In genomic region chr15:22898208-22898607, GRCm38 (mm10) we compare ENCODE assay signal across 30 mouse cellular contexts.
DNase-seq lines count a peak whose midpoint lies in the region; ATAC-seq and TF ChIP-seq lines count a peak whose summit lies in the region.
"Had no signal": no experiment of that assay in that cellular context is flagged by ENCODE, and none has a peak within 500 bp of the region (broad histone marks: within the 10 kb centered on the region; RNA-seq: fewer than 3 reads in every experiment).

No protein-coding gene starts in this region.

- no peaks in the 10 kb centered on the region for H3K36me3 ChIP-seq in lung, embryonic 14.5 days (ENCODE audit: insufficient read depth)
- H3K36me3 ChIP-seq in embryonic facial prominence, embryonic 14.5 days (ENCODE audit: control insufficient read depth, insufficient read depth, low read length): no peaks in the 10 kb centered on the region
- no peaks in the 10 kb centered on the region for H3K36me3 ChIP-seq in intestine, postnatal 0 days (ENCODE audit: control insufficient read depth, insufficient read depth)
- H3K36me3 ChIP-seq: G1E; liver, embryonic 13.5 days; neural tube, embryonic 13.5 days had no signal

- H3K4me3 ChIP-seq in lung, embryonic 14.5 days (ENCODE audit: low read depth, low read length): no peak overlapping the region
- H3K4me3 ChIP-seq in embryonic facial prominence, embryonic 14.5 days (ENCODE audit: low read depth, low read length): no peak overlapping the region
- H3K4me3 ChIP-seq in intestine, postnatal 0 days (ENCODE audit: low read depth, low read length): no peak overlapping the region
- H3K4me3 ChIP-seq: forebrain, embryonic 13.5 days; layer of hippocampus, adult 2 months; liver, embryonic 13.5 days; neural tube, embryonic 13.5 days had no signal

- H3K9ac ChIP-seq in lung, embryonic 14.5 days: no peak overlapping the region
- H3K9ac ChIP-seq in embryonic facial prominence, embryonic 14.5 days (ENCODE audit: low read depth, low read length): no peak overlapping the region
- no peak overlapping the region for H3K9ac ChIP-seq in intestine, postnatal 0 days (ENCODE audit: low read depth, low read length)
- H3K9ac ChIP-seq: forebrain, embryonic 13.5 days; hindbrain, embryonic 14.5 days; liver, embryonic 13.5 days; neural tube, embryonic 13.5 days had no signal

- no peaks in the 10 kb centered on the region for H3K4me1 ChIP-seq in lung, embryonic 14.5 days (ENCODE audit: insufficient read depth)
- no peaks in the 10 kb centered on the region for H3K4me1 ChIP-seq in embryonic facial prominence, embryonic 14.5 days (ENCODE audit: control insufficient read depth, insufficient read depth, low read length)
- no peaks in the 10 kb centered on the region for H3K4me1 ChIP-seq in intestine, postnatal 0 days (replicated peaks; ENCODE audit: control insufficient read depth, insufficient read depth, low read length)
- H3K4me1 ChIP-seq: forebrain, embryonic 13.5 days; liver, embryonic 13.5 days; neural tube, embryonic 13.5 days had no signal

- DNase-seq in embryo, embryonic 11 days: peak; percentile 1
- no peak for DNase-seq in embryo, embryonic 10 days (ENCODE audit: low spot score)
- DNase-seq in lung, embryonic 14.5 days: peak; percentile 6
- no peak for DNase-seq in lung, postnatal 14 days
- DNase-seq in embryonic facial prominence, embryonic 14.5 days (ENCODE audit: low spot score): peak; percentile 36
- no peak for DNase-seq in ovary, postnatal 10 days (ENCODE audit: low spot score)
- DNase-seq in spleen, adult 12 weeks (ENCODE audit: low spot score): no peak
- DNase-seq: adrenal gland, adult 8-10 months; cerebellum, adult 2 months; cerebellum, postnatal 25 days; gastrocnemius, postnatal 14 days; heart, adult 11 months; heart, postnatal 36 days; kidney, adult 8-10 months; kidney, postnatal 14 days; layer of hippocampus, postnatal 36 days; liver, embryonic 13.5 days; lung, adult 2 months; lung, postnatal 36 days; midbrain, embryonic 14.5 days; right cerebral cortex, postnatal 25 days; thymus, postnatal 14 days had no signal

- no peak for ATAC-seq in lung, embryonic 14.5 days (ENCODE audit: insufficient read depth)
- ATAC-seq in embryonic facial prominence, embryonic 14.5 days (ENCODE audit: low read depth): peak; percentile 50; the same call in 1 of the 2 replicates
- ATAC-seq in intestine, postnatal 0 days: no peak
- ATAC-seq: activated CD4-positive, CD25-positive, alpha-beta regulatory T cell, adult 4 months; forebrain, embryonic 13.5 days had no signal

- no peaks in the 10 kb centered on the region for H3K27me3 ChIP-seq in lung, embryonic 14.5 days (ENCODE audit: insufficient read depth, low read length)
- no peaks in the 10 kb centered on the region for H3K27me3 ChIP-seq in embryonic facial prominence, embryonic 14.5 days (replicated peaks; ENCODE audit: control insufficient read depth, insufficient read depth, low read length)
- H3K27me3 ChIP-seq in intestine, postnatal 0 days (replicated peaks; ENCODE audit: control insufficient read depth, insufficient read depth, low read length): no peaks in the 10 kb centered on the region
- H3K27me3 ChIP-seq: CH12.LX; forebrain, embryonic 13.5 days; liver, embryonic 13.5 days; neural tube, embryonic 13.5 days had no signal

- 71% methylated on average over 4 of the region's 4 CpGs for WGBS in lung, embryonic 14.5 days
- 55% methylated on average over 4 of the region's 4 CpGs for WGBS in embryonic facial prominence, embryonic 14.5 days
- 72% methylated on average over 4 of the region's 4 CpGs for WGBS in intestine, postnatal 0 days

- H3K27ac ChIP-seq in lung, embryonic 14.5 days (ENCODE audit: low read depth): no peak overlapping the region
- no peak overlapping the region; the same call in 1 of the 2 replicates for H3K27ac ChIP-seq in embryonic facial prominence, embryonic 14.5 days (replicated peaks; ENCODE audit: low read depth, low read length)
- no peak overlapping the region for H3K27ac ChIP-seq in intestine, postnatal 0 days (ENCODE audit: low read depth, low read length)
- H3K27ac ChIP-seq: forebrain, embryonic 13.5 days; hindbrain, embryonic 14.5 days; layer of hippocampus, adult 2 months; liver, embryonic 13.5 days; neural tube, embryonic 13.5 days had no signal

- H3K4me2 ChIP-seq in lung, embryonic 14.5 days: no peak overlapping the region
- H3K4me2 ChIP-seq in embryonic facial prominence, embryonic 14.5 days (ENCODE audit: low read depth, low read length): peak overlapping the region; percentile 18; the same call in 1 of the 2 replicates
- no peak overlapping the region for H3K4me2 ChIP-seq in intestine, postnatal 0 days (replicated peaks; ENCODE audit: low read depth)
- H3K4me2 ChIP-seq: forebrain, embryonic 13.5 days; hindbrain, embryonic 14.5 days; liver, embryonic 13.5 days; neural tube, embryonic 13.5 days had no signal

- no peak for TF ChIP-seq CTCF in lung, embryonic 14.5 days (IDR thresholded peaks at IDR 0.05; ENCODE audit: low read depth)
- no peak for TF ChIP-seq CTCF in intestine, postnatal 0 days (IDR thresholded peaks at IDR 0.05; ENCODE audit: low read depth)

- no peaks in the 10 kb centered on the region for H3K9me3 ChIP-seq in lung, embryonic 14.5 days (ENCODE audit: low read depth, low read length)
- no peaks in the 10 kb centered on the region for H3K9me3 ChIP-seq in embryonic facial prominence, embryonic 14.5 days (ENCODE audit: control insufficient read depth, low read length)
- H3K9me3 ChIP-seq in intestine, postnatal 0 days (ENCODE audit: control insufficient read depth): no peaks in the 10 kb centered on the region
- H3K9me3 ChIP-seq: forebrain, embryonic 13.5 days; G1E; liver, embryonic 13.5 days; neural tube, embryonic 13.5 days had no signal

Comparison
In these comparisons a context has a peak if more than half of its experiments do, and no peak if none do; other contexts are left out.
1. DNase-seq: peak in embryo, embryonic 11 days (single experiment), lung, embryonic 14.5 days (single experiment) and embryonic facial prominence, embryonic 14.5 days (single experiment); none in embryo, embryonic 10 days (single experiment), lung, postnatal 14 days (single experiment), ovary, postnatal 10 days (single experiment) and spleen, adult 12 weeks (single experiment).